Mouse (Mus musculus): ENCODE measurements around the gene Naa16. TPM values are rescaled to one million over a fixed set of nuclear protein-coding genes. Genes with fewer than 3 reads are reported as not detected.
"Not testable (repeated sequence)": the region's sequence is repeated elsewhere in the genome, so short reads cannot be mapped to it uniquely, and the experiment has no call there.

The Naa16 gene
- total RNA-seq (2014; fragmentation: Nextera tagmentation) (62.5 and 72.7 TPM in 2 replicates), total RNA-seq (2017) (26.2 and 29.6 TPM in 2 replicates), polyA plus RNA-seq (2012) (23.8 and 34.4 TPM in 2 replicates)

DNA sequence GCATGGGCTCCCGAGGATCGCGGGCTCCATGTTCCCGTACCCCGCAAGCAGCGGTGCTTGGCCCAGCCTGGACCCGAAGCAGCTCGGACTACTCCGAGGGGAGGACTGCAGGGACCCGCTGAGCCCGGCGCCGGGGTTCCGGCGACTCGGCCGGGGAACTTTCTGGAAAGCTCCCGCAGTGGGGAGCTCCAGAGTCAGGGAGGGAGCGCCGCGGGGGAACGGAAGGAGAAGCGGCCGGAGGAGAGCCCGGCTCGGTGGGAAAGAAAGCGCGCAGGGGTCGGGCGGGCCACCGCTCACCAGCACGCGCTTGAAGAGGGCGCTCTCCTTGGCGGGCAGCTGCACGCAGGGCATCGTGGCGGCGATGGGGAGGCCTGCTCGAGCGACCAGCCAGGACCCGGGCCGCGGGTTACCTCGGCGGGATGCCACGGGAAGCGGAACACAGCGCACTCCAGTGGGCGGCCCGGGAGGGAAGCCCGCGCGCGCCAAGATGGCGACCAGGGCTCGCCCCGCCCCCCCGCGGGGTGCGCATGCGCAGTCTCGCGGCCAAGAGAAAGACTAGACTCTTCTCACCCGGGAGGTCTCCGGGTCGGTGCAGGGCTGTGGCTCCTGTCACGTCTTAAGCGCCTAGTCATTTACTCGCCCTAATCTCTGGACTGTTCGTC lies at the start of gene Naa16:
Gene Naa16, minus strand, starts transcription at position 514 of the 662 bp plus-strand sequence.
- Histone ChIP-seq H3K4me1 (ENCODE audit: insufficient read depth, low read depth, low read length) (peaks cover 42% of the 10 kb centered on the region), H3K36me3 (replicated peaks) (peaks cover 26% of the 10 kb centered on the region), H3K4me3 (ENCODE audit: low read depth, low read length) (peak within 1 kb of the TSS; percentile 84), H3K9me3 (replicated peaks) (no peaks in the 10 kb centered on the region), H3K27me3 (ENCODE audit: insufficient read depth, low read length) (no peaks in the 10 kb centered on the region)
- TF ChIP-seq CTCF (IDR thresholded peaks at IDR 0.05; ENCODE audit: low read depth, low read length) (no peak), TAL1 (conservative IDR thresholded peaks at IDR 0.05; ENCODE audit: low read depth, low read length) (no peak), GATA1 (IDR thresholded peaks at IDR 0.05; ENCODE audit: borderline replicate concordance, low read length) (no peak), POLR2AphosphoS5 (IDR thresholded peaks at IDR 0.05; ENCODE audit: insufficient replicate concordance, low read depth, low read length) (no peak), GATA2 (IDR thresholded peaks at IDR 0.05; ENCODE audit: borderline replicate concordance, low read depth, low read length) (no peak)
- ATAC-seq (ENCODE audit: extremely low read depth, insufficient number of reproducible peaks, low FRiP score, poor library complexity, severe bottlenecking) (peak; percentile 77), DNase-seq (ENCODE audit: low spot score) (peak; percentile 81)

DNA sequence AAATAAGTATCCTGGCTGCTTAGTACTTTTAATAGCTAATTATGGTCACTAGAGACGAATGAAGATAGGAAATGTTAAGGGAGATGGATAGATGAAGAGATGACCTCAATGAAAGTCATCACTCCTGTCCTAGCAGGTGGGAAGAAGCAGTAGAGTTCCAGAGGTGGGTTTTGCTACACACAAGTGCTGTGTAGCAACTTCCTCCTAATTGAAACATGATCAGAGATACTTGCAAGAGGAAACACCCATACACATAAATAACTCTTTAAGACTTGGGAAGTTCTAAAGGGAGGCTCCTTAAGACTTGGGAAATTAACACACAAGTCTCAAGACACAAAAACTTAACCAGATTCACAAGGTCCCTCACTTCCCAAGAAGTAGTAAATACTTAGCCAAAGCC lies 43.5 kb upstream of the Naa16 start:
- no peak for TF ChIP-seq CTCF (IDR thresholded peaks at IDR 0.05; ENCODE audit: low read depth, low read length)
- no peak for TF ChIP-seq POLR2AphosphoS5 (IDR thresholded peaks at IDR 0.05; ENCODE audit: insufficient replicate concordance, low read depth, low read length)
- no peak for TF ChIP-seq GATA2 (IDR thresholded peaks at IDR 0.05; ENCODE audit: borderline replicate concordance, low read depth, low read length)
- no peak for TF ChIP-seq TAL1 (conservative IDR thresholded peaks at IDR 0.05; ENCODE audit: low read depth, low read length)
- no peak for TF ChIP-seq GATA1 (IDR thresholded peaks at IDR 0.05; ENCODE audit: borderline replicate concordance, low read length)
- ATAC-seq (ENCODE audit: extremely low read depth, insufficient number of reproducible peaks, low FRiP score, poor library complexity, severe bottlenecking): no peak
- Histone ChIP-seq H3K4me1 (ENCODE audit: insufficient read depth, low read depth, low read length) (peaks cover 8% of the 10 kb centered on the region; the same call in 1 of the 2 replicates), H3K9me3 (replicated peaks) (no peaks in the 10 kb centered on the region; the same call in 1 of the 2 replicates), H3K4me3 (ENCODE audit: low read depth, low read length) (no peak overlapping the region), H3K36me3 (replicated peaks) (peaks cover 3% of the 10 kb centered on the region), H3K27me3 (ENCODE audit: insufficient read depth, low read length) (peaks cover 3% of the 10 kb centered on the region; the same call in 1 of the 2 replicates)
- DNase-seq (ENCODE audit: low spot score): no peak

DNA sequence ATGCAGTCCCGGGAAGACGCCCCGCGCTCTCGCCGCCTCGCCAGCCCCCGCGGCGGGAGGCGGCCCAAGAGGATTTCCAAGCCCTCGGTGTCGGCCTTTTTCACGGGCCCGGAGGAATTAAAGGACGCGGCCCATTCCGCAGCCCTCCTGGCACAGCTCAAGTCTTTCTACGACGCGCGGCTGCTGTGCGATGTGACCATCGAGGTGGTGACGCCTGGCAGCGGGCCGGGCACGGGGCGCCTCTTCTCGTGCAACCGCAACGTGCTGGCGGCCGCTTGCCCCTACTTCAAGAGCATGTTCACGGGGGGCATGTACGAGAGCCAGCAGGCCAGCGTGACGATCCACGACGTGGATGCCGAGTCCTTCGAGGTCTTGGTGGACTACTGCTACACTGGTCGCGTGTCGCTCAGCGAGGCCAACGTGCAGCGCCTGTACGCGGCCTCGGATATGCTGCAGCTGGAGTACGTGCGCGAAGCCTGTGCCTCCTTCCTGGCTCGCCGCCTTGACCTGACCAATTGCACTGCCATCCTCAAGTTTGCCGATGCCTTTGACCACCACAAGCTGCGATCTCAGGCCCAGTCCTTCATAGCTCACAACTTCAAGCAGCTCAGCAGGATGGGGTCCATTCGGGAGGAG lies 36.3 kb upstream of the Naa16 start:
- not testable (repeated sequence) for ATAC-seq (ENCODE audit: extremely low read depth, insufficient number of reproducible peaks, low FRiP score, poor library complexity, severe bottlenecking); H3K27me3 ChIP-seq (ENCODE audit: insufficient read depth, low read length); H3K9me3 ChIP-seq (replicated peaks); DNase-seq (ENCODE audit: low spot score)
- H3K4me3 ChIP-seq (ENCODE audit: low read depth, low read length): peak overlapping the region; percentile 71
- peaks cover 14% of the 10 kb centered on the region; the same call in 1 of the 2 replicates for H3K4me1 ChIP-seq (ENCODE audit: insufficient read depth, low read depth, low read length)
- H3K36me3 ChIP-seq (replicated peaks): peaks cover 31% of the 10 kb centered on the region

DNA sequence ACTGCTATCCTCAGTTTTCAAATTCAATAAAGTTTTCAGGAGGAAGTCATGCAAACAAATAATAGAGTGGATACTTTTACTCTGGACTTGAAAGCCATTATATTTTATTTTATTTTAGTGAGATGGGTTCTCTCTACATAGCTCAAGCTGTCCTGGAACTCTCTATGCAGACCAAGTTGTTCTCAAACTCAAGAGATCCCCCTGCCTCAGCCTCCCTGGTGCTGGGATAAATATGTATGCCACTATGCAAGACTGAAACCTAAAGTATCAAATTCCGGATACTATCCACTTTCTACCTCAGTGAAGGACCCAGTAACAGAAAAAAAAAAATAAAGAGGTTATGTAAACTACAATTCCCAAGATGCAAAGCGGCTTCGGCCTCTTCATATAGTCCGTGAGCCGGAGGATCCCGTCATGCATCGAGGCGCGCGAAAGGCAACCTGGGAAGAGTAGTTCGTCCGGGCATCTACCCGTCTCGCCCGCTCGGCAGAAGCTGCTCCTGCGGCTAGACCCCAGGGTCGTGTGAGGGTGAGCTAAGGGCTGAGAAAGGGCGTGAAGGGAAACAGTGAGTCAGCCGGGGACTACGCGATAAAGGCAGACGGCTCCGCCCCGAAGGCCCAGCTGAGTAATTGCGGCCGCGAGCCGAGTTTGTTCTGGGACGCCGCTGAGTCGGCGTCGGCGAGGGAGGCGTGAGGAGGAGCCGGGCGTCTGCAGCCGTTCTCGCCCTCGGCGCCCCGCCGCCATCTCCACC lies 35.6 kb upstream of the Naa16 start, which contains the start of gene Kbtbd7:
Gene Kbtbd7, plus strand, starts transcription at position 533 of the 751 bp plus-strand sequence.
- Histone ChIP-seq H3K4me3 (ENCODE audit: low read depth, low read length) (peak within 1 kb of the TSS; percentile 71), H3K9me3 (replicated peaks) (no peaks in the 10 kb centered on the region; the same call in 1 of the 2 replicates), H3K27me3 (ENCODE audit: insufficient read depth, low read length) (no peaks in the 10 kb centered on the region), H3K4me1 (ENCODE audit: insufficient read depth, low read depth, low read length) (peaks cover 14% of the 10 kb centered on the region; the same call in 1 of the 2 replicates), H3K36me3 (replicated peaks) (peaks cover 32% of the 10 kb centered on the region)
- ATAC-seq (ENCODE audit: extremely low read depth, insufficient number of reproducible peaks, low FRiP score, poor library complexity, severe bottlenecking): peak; percentile 99
- TF ChIP-seq POLR2AphosphoS5 (IDR thresholded peaks at IDR 0.05; ENCODE audit: insufficient replicate concordance, low read depth, low read length) (no peak), CTCF (IDR thresholded peaks at IDR 0.05; ENCODE audit: low read depth, low read length) (no peak), GATA2 (IDR thresholded peaks at IDR 0.05; ENCODE audit: borderline replicate concordance, low read depth, low read length) (no peak), GATA1 (IDR thresholded peaks at IDR 0.05; ENCODE audit: borderline replicate concordance, low read length) (no peak), TAL1 (conservative IDR thresholded peaks at IDR 0.05; ENCODE audit: low read depth, low read length) (no peak)
- peak; percentile 94 for DNase-seq (ENCODE audit: low spot score)

DNA sequence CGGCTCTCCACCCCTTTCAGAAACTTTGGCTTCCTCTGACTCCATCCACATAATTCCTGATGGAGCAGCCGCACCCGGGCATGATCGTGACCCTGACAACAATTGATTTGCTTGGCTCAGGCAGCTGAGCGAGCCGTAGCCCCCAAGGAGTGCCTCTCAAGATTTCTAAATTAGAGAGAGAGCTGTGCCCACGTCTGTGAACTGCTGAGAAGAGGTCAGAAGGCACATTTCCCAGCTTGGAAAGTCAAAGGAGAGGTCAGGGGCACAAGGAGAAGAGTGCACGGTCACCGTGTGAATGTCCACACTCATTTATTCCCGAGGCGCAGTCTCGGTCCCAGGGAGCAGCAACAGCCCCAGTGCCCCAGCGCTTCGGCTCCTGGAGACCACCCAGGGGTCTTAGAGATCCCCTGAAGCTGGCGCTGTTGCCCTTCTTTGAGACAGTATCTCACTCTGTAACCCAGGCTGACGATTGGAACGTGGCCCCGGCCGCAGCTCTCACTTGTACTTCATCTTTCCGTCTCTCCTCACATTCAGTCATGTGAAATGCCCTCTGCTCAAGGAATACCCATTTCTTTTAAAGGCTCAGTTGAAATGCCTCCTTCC lies 29.6 kb upstream of the Naa16 start:
- no peaks in the 10 kb centered on the region; the same call in 1 of the 2 replicates for H3K4me1 ChIP-seq (ENCODE audit: insufficient read depth, low read depth, low read length)
- TF ChIP-seq CTCF (IDR thresholded peaks at IDR 0.05; ENCODE audit: low read depth, low read length): no peak
- no peak for TF ChIP-seq GATA2 (IDR thresholded peaks at IDR 0.05; ENCODE audit: borderline replicate concordance, low read depth, low read length)
- TF ChIP-seq TAL1 (conservative IDR thresholded peaks at IDR 0.05; ENCODE audit: low read depth, low read length): no peak
- TF ChIP-seq GATA1 (IDR thresholded peaks at IDR 0.05; ENCODE audit: borderline replicate concordance, low read length): no peak
- TF ChIP-seq POLR2AphosphoS5 (IDR thresholded peaks at IDR 0.05; ENCODE audit: insufficient replicate concordance, low read depth, low read length): no peak
- H3K27me3 ChIP-seq (ENCODE audit: insufficient read depth, low read length): no peaks in the 10 kb centered on the region
- H3K4me3 ChIP-seq (ENCODE audit: low read depth, low read length): no peak overlapping the region
- H3K36me3 ChIP-seq (replicated peaks): peaks cover 61% of the 10 kb centered on the region
- no peaks in the 10 kb centered on the region for H3K9me3 ChIP-seq (replicated peaks)
- ATAC-seq (ENCODE audit: extremely low read depth, insufficient number of reproducible peaks, low FRiP score, poor library complexity, severe bottlenecking): no peak
- no peak for DNase-seq (ENCODE audit: low spot score)
